Mouse (Mus musculus): ENCODE measurements around the gene Sbk2. TPM values are rescaled to one million over a fixed set of nuclear protein-coding genes. Genes with fewer than 3 reads are reported as not detected.

Sbk2 gene
- polyA plus RNA-seq, 1 experiment from 2014 or later = 0.73 TPM

- WGBS = 64% methylated on average over 6 of the region's 6 CpGs
- Histone ChIP-seq H3K9me3 (no peaks in the 10 kb centered on the region), H3K4me2 (no peak overlapping the region), H3K27ac (no peak overlapping the region), H3K4me1 (peaks cover 8% of the 10 kb centered on the region; the same call in 1 of the 2 replicates), H3K4me3 (no peak overlapping the region), H3K27me3 (no peaks in the 10 kb centered on the region), H3K36me3 (no peaks in the 10 kb centered on the region), H3K9ac (no peak overlapping the region)
- no peak for ATAC-seq (ENCODE audit: insufficient number of reproducible peaks, low FRiP score, low TSS enrichment, low read depth)
Observed at GRCm38 (mm10) chr7:4948386-4948785, 15.8 kb downstream of the Sbk2 start.

GRCm38 (mm10) chr7:4947855-4948254 is 16.4 kb downstream of the Sbk2 start:
- Histone ChIP-seq H3K27ac (no peak overlapping the region), H3K9ac (no peak overlapping the region), H3K4me3 (no peak overlapping the region), H3K4me1 (peaks cover 8% of the 10 kb centered on the region; the same call in 1 of the 2 replicates), H3K36me3 (no peaks in the 10 kb centered on the region), H3K9me3 (no peaks in the 10 kb centered on the region), H3K27me3 (no peaks in the 10 kb centered on the region), H3K4me2 (no peak overlapping the region)
- ATAC-seq (ENCODE audit: insufficient number of reproducible peaks, low FRiP score, low TSS enrichment, low read depth) = no peak
- 20% methylated on average over 2 of the region's 2 CpGs for WGBS

GRCm38 (mm10) chr7:4943223-4943815 is 20.9 kb downstream of the Sbk2 start:
- H3K4me3 ChIP-seq = peak overlapping the region; percentile 33
- no peaks in the 10 kb centered on the region for H3K27me3 ChIP-seq
- 20% methylated on average over 15 of the region's 15 CpGs for WGBS
- no peak overlapping the region for H3K27ac ChIP-seq
- H3K4me1 ChIP-seq = peaks cover 8% of the 10 kb centered on the region; the same call in 1 of the 2 replicates
- H3K9me3 ChIP-seq = no peaks in the 10 kb centered on the region
- H3K36me3 ChIP-seq = no peaks in the 10 kb centered on the region
- peak; percentile 70; the same call in 1 of the 2 replicates for ATAC-seq (ENCODE audit: insufficient number of reproducible peaks, low FRiP score, low TSS enrichment, low read depth)
- peak overlapping the region; percentile 48 for H3K4me2 ChIP-seq
- no peak overlapping the region for H3K9ac ChIP-seq

- no peak overlapping the region for H3K4me2 ChIP-seq
- H3K4me3 ChIP-seq = no peak overlapping the region
- 48% methylated on average over 5 of the region's 5 CpGs for WGBS
- no peak overlapping the region for H3K9ac ChIP-seq
- H3K9me3 ChIP-seq = no peaks in the 10 kb centered on the region
- ATAC-seq (ENCODE audit: insufficient number of reproducible peaks, low FRiP score, low TSS enrichment, low read depth) = no peak
- no peaks in the 10 kb centered on the region for H3K27me3 ChIP-seq
- H3K27ac ChIP-seq = no peak overlapping the region
- no peaks in the 10 kb centered on the region for H3K36me3 ChIP-seq
- H3K4me1 ChIP-seq = peaks cover 5% of the 10 kb centered on the region; the same call in 1 of the 2 replicates
Observed at GRCm38 (mm10) chr7:4942673-4943072, 21.5 kb downstream of the Sbk2 start.

GRCm38 (mm10) chr7:4940068-4940479 is 24.1 kb downstream of the Sbk2 start:
- Histone ChIP-seq H3K27ac (no peak overlapping the region), H3K4me2 (no peak overlapping the region), H3K4me3 (no peak overlapping the region), H3K27me3 (no peaks in the 10 kb centered on the region), H3K9ac (no peak overlapping the region), H3K36me3 (no peaks in the 10 kb centered on the region), H3K4me1 (peaks cover 5% of the 10 kb centered on the region; the same call in 1 of the 2 replicates), H3K9me3 (no peaks in the 10 kb centered on the region)
- WGBS = 14% methylated on average over 9 of the region's 9 CpGs
- no peak for ATAC-seq (ENCODE audit: insufficient number of reproducible peaks, low FRiP score, low TSS enrichment, low read depth)

- WGBS = 26% methylated on average over 2 of the region's 2 CpGs
- no peak overlapping the region for H3K9ac ChIP-seq
- no peak overlapping the region for H3K27ac ChIP-seq
- H3K9me3 ChIP-seq = no peaks in the 10 kb centered on the region
- no peak overlapping the region for H3K4me3 ChIP-seq
- no peak overlapping the region for H3K4me2 ChIP-seq
- no peaks in the 10 kb centered on the region for H3K36me3 ChIP-seq
- no peak for ATAC-seq (ENCODE audit: insufficient number of reproducible peaks, low FRiP score, low TSS enrichment, low read depth)
- H3K4me1 ChIP-seq = peaks cover 2% of the 10 kb centered on the region; the same call in 1 of the 2 replicates
- H3K27me3 ChIP-seq = no peaks in the 10 kb centered on the region
Observed at GRCm38 (mm10) chr7:4938456-4938855, 25.8 kb downstream of the Sbk2 start.

GRCm38 (mm10) chr7:4937392-4937791 is 26.8 kb downstream of the Sbk2 start:
- H3K9me3 ChIP-seq = no peaks in the 10 kb centered on the region
- H3K36me3 ChIP-seq = no peaks in the 10 kb centered on the region
- H3K9ac ChIP-seq = no peak overlapping the region
- ATAC-seq (ENCODE audit: insufficient number of reproducible peaks, low FRiP score, low TSS enrichment, low read depth) = no peak
- no peaks in the 10 kb centered on the region for H3K27me3 ChIP-seq
- no peaks in the 10 kb centered on the region for H3K4me1 ChIP-seq
- H3K27ac ChIP-seq = no peak overlapping the region
- WGBS = 65% methylated on average over 11 of the region's 11 CpGs
- H3K4me2 ChIP-seq = no peak overlapping the region
- H3K4me3 ChIP-seq = no peak overlapping the region

GRCm38 (mm10) chr7:4936832-4937231 is 27.4 kb downstream of the Sbk2 start:
- Histone ChIP-seq H3K4me3 (no peak overlapping the region), H3K27ac (no peak overlapping the region), H3K9ac (no peak overlapping the region), H3K36me3 (no peaks in the 10 kb centered on the region), H3K27me3 (no peaks in the 10 kb centered on the region), H3K4me1 (no peaks in the 10 kb centered on the region), H3K4me2 (no peak overlapping the region), H3K9me3 (no peaks in the 10 kb centered on the region)
- no peak for ATAC-seq (ENCODE audit: insufficient number of reproducible peaks, low FRiP score, low TSS enrichment, low read depth)
- WGBS = 71% methylated on average over 10 of the region's 10 CpGs

GRCm38 (mm10) chr7:4934160-4934914 is 29.9 kb downstream of the Sbk2 start:
- 78% methylated on average over 4 of the region's 4 CpGs for WGBS
- Histone ChIP-seq H3K4me2 (no peak overlapping the region), H3K4me1 (no peaks in the 10 kb centered on the region), H3K36me3 (no peaks in the 10 kb centered on the region), H3K4me3 (no peak overlapping the region), H3K27me3 (no peaks in the 10 kb centered on the region), H3K27ac (no peak overlapping the region), H3K9ac (no peak overlapping the region), H3K9me3 (no peaks in the 10 kb centered on the region)
- no peak for ATAC-seq (ENCODE audit: insufficient number of reproducible peaks, low FRiP score, low TSS enrichment, low read depth)

GRCm38 (mm10) chr7:4933103-4933502 is 31.1 kb downstream of the Sbk2 start:
- WGBS = 71% methylated on average over 12 of the region's 12 CpGs

GRCm38 (mm10) chr7:4928323-4928722 is 35.9 kb downstream of the Sbk2 start:
- ATAC-seq (ENCODE audit: insufficient number of reproducible peaks, low FRiP score, low TSS enrichment, low read depth) = no peak
- H3K9me3 ChIP-seq = no peaks in the 10 kb centered on the region
- no peaks in the 10 kb centered on the region for H3K27me3 ChIP-seq
- peaks cover 43% of the 10 kb centered on the region for H3K4me1 ChIP-seq
- H3K27ac ChIP-seq = no peak overlapping the region
- H3K9ac ChIP-seq = no peak overlapping the region
- no peaks in the 10 kb centered on the region for H3K36me3 ChIP-seq
- no peak overlapping the region for H3K4me2 ChIP-seq
- H3K4me3 ChIP-seq = no peak overlapping the region
- WGBS = 70% methylated on average over 17 of the region's 17 CpGs

More at GRCm38 (mm10) chr7:4933103-4933502, 31.1 kb downstream of the Sbk2 start:
- H3K27ac ChIP-seq = no peak overlapping the region
- no peak overlapping the region for H3K4me2 ChIP-seq
- H3K4me1 ChIP-seq = 0 out of 2 replicates have a peak, but pooled peaks cover 2% of the 10 kb centered on the region
- no peak overlapping the region for H3K4me3 ChIP-seq
- no peaks in the 10 kb centered on the region for H3K27me3 ChIP-seq
- H3K9ac ChIP-seq = no peak overlapping the region
- H3K9me3 ChIP-seq = no peaks in the 10 kb centered on the region
- no peak for ATAC-seq (ENCODE audit: insufficient number of reproducible peaks, low FRiP score, low TSS enrichment, low read depth)
- H3K36me3 ChIP-seq = no peaks in the 10 kb centered on the region

GRCm38 (mm10) chr7:4927711-4928110 is 36.5 kb downstream of the Sbk2 start:
- Histone ChIP-seq H3K27ac (peak overlapping the region; percentile 47; the same call in 1 of the 2 replicates), H3K9ac (no peak overlapping the region), H3K4me1 (peaks cover 49% of the 10 kb centered on the region), H3K4me3 (no peak overlapping the region), H3K9me3 (no peaks in the 10 kb centered on the region), H3K4me2 (peak overlapping the region; percentile 66; the same call in 1 of the 2 replicates), H3K27me3 (no peaks in the 10 kb centered on the region), H3K36me3 (no peaks in the 10 kb centered on the region)
- ATAC-seq (ENCODE audit: insufficient number of reproducible peaks, low FRiP score, low TSS enrichment, low read depth) = no peak
- 55% methylated on average over 8 of the region's 8 CpGs for WGBS

All from limb, embryonic 15.5 days (tissue).